Mouse (Mus musculus) testis, adult 2 months (tissue): ENCODE measurements around the gene Gtf2i.

Experiments used
- CTCF ChIP-seq: fragments of 200-500 bp; IDR thresholded peaks from 2 replicates; pipeline ENCODE4 v1.5.1; 2012; ENCODE audit warnings: low read depth, mild to moderate bottlenecking, inconsistent platforms, low read length, moderate library complexity; ENCODE audit not compliant: control insufficient read depth, insufficient read depth, insufficient replicate concordance
- POLR2A ChIP-seq: fragments of 200-500 bp; IDR thresholded peaks from 2 replicates; pipeline ENCODE4 v1.6.1; 2012; ENCODE audit warnings: low read depth, mild to moderate bottlenecking, inconsistent platforms, low read length, moderate library complexity; ENCODE audit not compliant: control insufficient read depth

GRCm38 (mm10) chr5:134273761-134274160 is 40.8 kb downstream of the Gtf2i start:
- TF ChIP-seq POLR2A, result no peak
- no peak for TF ChIP-seq CTCF
